Mouse (Mus musculus): ENCODE measurements around the gene Rasl10a.

DNA sequence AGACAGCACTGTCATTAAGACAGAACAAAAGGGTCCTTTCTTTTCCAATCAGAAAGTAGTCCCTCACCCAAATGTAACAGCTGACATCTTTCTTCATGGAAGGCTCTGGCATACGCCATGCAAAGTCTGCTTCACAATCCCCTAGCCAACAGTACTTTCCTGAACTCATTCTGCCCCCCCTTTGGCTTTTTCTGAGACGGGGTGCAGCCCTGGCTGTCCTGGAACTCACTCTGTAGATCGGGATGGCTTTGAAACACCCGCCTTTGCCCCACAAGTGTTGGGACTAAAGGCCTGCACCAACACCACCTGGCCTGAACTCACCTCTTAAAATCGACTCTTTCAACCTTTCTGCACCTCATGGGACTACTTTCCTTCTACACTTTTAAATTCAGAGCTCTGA is 37.9 kb downstream of the Rasl10a start:
- TF ChIP-seq CTCF (IDR thresholded peaks at IDR 0.05; ENCODE audit: low read depth) (no peak), EP300 (IDR thresholded peaks at IDR 0.05; ENCODE audit: low read depth) (no peak)
